Mouse (Mus musculus): ENCODE data around the gene Dhrs13.

The Dhrs13 gene

DNA sequence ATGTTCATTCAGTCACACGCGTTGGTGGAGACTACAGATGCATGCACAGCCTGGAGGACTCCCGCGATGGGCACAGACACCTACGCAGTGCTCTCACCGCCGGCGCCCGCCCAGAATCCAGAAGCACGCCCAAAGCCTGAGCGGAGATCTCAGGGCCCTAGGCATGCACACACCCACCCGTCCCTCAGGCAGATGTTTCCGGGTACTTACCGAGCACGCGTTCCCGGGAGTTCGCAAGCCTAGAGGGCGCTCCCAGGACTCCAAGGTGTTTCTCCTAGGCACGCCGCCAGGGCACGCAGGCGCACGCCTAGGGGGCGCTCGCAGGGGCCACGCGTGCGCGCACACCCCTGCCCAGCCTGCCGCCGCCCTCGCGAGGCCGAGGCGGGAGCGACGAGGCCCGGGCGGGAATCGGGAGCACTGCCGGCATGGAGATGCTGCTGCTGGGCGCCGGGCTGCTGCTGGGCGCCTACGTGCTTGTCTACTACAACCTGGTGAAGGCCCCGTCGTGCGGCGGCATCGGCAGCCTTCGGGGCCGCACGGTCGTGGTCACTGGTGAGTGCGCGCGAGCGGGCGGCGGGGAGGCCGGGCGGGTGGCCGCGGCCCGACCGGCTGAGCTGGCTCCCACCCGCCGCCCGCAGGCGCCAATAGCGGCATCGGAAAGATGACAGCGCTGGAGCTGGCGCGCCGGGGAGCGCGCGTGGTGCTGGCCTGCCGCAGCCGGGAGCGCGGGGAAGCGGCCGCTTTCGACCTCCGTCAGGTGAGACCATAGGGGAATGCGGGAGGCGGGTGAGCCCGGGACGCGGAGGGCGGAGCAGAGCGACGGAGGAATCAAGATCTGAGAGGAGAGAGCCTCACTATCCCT lies at the start of gene Dhrs13:
TSS of gene Dhrs13 (plus strand) at position 334 of the 862 bp plus-strand sequence.
- in situ Hi-C loops (cut with MboI; ENCODE audit: low sequenced_read_pairs) = no loop called here

DNA sequence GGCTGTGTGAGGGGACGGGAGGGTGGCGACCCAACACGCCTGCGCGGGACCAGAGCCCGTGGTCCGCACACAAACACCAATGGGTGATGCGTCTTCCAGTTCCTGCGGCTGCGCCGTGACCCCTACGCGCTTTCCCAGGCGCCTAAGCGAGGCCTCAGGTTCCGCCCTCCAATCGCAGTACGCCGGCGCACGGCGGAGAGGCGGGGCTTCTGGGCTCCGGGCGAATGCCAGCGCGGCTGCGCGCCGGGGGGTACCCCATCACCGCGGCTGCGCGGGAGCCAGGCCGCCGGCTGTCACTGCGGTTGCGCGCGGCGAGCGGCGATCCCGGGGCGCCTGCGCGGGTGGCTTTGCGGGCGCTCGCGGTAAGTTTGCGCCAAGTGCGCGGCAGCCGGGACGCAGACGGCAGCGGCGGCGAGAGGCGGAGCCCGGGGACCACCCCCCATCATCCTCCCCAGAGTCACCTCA lies 49.6 kb upstream of the Dhrs13 start, which contains the start of gene Phf12:
TSS of gene Phf12 (plus strand) at position 314 of the 465 bp plus-strand sequence.
- in situ Hi-C loops (cut with MboI; ENCODE audit: low sequenced_read_pairs) = no loop called here

DNA sequence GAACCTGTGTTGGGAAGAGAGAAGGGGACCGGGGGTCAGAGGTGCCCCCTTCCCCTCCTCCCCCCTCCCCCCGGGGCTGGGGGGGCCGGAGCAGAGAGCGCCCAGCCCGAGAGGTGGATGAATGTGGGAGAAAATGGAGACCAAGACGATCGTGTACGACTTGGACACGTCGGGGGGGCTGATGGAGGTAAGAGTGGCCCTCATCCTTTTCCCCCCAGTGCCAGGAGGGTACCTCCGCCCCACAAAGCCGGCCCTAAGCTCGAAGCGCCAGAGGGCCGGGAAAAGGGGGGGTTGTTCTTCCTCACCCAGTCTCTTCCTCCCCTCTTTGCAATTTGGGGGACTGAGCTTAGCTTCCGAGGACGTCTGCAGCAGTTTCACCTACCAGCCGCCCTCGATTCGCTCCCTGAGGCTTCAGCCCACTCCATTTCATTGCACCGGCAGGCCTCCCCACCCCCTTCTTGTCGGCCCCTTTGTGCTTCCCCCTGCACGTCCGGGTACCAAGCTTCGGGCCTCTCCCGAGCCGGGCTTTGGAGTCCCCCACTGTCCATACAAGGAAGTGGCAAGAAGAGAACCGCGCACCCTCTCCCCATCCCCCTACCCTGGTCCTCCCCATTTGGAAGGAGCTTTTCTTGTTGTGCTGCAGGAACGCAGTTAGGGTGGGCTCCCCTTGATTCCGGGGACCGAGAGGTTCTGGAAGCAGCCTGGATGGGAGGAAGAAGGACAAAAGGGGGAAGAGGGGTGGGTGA lies 48.7 kb upstream of the Dhrs13 start:
- in situ Hi-C loops (cut with MboI; ENCODE audit: low sequenced_read_pairs) = no loop called here

DNA sequence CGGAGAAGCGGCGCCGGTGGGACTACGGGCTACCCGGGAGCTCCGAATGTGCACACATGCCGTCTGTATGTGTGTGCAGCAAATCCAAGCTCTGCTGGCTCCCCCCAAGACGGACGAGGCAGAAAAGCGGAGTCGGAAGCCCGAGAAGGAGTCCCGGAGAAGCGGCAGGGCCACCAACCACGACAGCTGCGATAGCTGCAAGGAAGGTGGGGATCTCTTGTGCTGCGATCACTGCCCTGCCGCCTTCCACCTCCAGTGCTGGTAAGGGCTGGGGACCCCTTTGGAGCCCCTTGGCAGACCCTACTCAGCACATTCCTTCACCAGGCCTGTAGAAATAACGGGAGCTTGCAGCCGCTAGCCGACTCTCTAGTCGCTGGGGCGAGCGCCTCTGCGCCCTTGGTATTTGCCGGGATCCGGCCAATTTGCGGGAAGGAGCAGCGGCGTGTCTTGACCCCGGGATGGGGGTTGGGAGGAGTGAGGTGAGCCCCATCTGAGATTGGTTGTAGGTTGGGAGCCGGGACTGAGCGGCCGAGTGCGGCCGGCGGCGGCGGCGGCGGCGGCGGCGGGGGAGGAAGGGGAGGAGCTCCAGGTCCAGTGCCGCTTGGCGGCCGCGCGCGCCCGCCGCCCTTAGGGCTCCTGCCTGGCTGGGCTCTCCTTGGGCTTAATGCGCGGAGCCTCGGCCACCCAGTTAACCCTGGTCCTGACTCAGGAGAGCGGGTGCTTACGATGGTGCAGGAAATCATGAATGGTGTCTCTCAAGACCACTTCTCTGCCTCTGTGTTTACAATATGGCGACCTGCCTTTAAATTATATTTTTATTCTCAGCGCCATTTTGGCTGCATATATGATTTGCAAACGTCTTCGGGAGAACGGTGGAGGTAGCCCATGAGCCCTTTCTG lies 47.9 kb upstream of the Dhrs13 start:
- in situ Hi-C loops (cut with MboI; ENCODE audit: low sequenced_read_pairs) = no loop called here

DNA sequence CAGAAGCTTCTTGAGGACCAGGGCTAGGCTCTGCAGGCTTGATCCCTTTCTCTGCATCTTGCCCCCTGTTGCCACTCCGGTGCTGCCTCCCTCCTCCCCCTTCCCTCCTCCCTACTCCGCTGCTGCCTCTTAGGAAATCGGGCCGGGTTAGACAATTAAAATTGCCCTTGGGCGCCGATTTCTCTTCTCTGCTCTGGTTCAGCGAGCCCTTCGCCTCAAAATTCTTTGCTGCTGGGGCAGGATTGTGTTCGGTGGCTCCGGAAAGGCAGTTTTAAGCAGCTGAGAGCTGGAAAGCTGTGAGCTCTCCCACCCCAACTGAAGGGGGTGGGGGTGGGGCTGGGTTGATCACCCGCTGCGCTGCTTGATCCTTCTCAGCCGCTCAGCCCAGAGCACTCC lies 47.2 kb upstream of the Dhrs13 start:
- in situ Hi-C loops (cut with MboI; ENCODE audit: low sequenced_read_pairs) = no loop called here

DNA sequence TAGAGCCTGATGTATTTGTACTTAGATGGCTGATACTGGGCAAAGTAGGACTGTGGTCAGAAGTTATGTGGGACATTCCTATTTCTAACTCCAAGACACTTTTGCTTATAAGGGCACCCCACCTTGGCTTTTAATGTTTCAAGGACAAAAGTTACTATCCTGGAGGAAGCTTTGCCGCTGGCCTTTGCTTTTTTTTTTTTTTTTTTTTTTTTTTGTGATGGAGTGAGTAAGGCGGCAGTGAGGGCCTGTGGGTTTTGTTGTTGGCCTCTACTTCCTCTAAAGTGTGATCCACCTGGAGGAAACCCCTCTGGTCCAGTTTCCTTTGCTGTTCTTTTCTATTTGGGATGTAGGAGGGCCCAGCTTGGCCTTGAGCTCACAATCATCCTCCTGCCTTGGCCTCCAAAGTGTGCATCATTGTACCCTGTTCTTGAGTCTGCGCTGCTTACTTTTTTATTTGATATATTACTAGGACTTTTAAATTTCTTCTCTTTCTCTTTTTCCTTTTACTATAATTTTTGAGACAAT lies 46.5 kb upstream of the Dhrs13 start:
- in situ Hi-C loops (cut with MboI; ENCODE audit: low sequenced_read_pairs) = no loop called here

DNA sequence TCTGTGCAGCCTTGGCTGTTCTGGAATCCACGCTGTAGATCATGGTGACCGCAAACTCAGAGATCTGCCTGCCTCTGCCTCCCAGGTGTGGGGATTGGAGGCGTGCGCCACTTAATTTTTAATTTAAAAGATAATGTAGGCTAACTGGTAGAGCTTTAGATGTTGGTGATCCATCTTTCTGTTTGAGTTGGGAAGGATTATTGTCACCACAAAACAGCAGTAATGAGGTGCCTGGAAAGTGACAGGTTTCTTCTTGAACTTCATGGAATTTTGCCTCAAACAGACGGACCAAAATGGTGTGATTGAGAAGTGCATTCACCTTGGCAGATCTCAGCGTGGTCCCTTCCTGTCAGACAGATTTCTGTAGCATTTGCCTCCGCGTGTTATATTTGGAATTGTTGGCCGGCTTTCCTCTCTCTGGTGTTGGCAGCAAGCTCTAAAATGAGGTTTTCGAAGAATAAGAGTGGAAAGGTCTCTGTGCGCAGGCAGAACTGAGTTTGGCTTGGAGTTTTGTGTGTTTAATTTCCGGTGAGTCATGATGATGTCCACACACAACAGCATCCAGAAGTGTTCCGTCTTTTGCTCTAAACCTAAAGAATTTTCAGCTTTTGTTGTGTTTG lies 42.9 kb upstream of the Dhrs13 start:
- in situ Hi-C loops (cut with MboI; ENCODE audit: low sequenced_read_pairs) = no loop called here

DNA sequence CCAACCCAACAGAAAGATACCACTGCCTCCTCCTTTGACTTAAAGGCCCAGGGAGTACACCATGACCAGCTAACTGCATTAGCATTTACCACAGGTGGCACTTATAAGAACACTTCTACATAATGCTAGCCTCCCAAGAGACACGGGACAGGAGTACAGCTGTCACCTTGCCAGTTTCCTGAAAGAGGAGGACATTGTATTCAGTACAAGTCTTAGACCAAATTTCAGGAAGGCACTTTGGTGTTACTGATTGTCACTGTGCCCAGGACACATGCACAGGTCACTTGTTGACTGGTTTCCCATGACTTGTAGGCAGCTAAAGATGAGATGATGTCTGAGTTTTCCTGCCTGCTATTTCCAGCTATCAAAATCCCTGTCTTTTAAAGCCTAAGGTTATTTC lies 36.5 kb upstream of the Dhrs13 start:
- in situ Hi-C loops (cut with MboI; ENCODE audit: low sequenced_read_pairs) = no loop called here

DNA sequence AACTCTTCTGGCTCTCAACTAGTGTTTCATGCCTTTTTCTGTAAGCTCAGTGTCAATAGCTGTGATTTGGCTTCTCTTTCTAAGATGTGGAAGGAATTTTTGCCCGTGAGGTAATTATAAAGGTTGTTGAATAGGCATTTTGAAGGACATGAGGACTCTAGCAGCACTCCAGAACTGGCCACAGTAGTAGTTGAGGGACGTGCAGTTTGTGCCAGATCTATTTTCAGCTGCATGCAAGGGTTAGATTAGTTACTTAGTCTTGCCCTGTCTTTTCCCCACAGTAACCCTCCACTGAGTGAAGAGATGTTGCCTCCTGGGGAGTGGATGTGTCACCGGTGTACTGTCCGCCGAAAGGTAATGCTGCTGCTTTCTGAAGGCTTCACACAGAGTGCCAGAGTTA lies 25.6 kb upstream of the Dhrs13 start:
- in situ Hi-C loops (cut with MboI; ENCODE audit: low sequenced_read_pairs) = no loop called here

DNA sequence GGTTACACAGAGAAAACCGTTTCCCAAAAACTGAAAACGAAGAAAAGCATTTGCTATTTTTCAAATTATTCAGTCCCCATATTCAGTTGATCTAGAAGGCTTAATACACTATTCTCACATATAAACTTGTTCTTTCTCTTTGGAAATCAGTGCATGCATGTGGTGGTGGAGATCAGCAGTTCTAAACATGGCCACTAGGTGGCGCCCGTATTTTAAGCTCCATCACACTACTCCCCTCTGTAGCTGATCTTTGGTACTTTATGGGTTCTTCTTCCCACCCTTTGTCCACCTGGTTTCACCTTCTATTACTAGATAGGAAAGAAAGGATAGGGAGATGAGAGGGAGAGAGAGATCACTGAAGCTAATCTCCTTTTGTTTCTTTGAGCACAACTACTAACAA lies 12.4 kb upstream of the Dhrs13 start:
- in situ Hi-C loops (cut with MboI; ENCODE audit: low sequenced_read_pairs) = no loop called here

DNA sequence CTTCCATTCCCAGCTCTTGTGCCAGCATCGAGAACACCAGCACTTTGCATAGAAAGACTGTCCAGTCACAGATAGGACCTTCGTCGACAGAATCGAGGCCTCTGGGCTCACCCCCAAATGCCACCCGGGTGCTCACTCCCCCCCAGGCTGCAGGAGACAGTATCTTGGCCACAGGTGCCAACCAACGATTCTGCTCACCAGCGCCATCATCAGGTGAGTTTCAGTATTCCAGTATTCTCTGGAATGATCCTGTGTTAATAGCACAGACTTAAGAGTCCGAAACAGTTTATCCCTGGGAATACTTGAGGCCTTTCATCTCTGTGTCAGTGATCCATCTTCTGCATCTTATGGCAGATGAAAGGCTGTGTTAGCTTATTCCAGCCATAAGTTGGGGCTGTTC lies 8.5 kb upstream of the Dhrs13 start:
- in situ Hi-C loops (cut with MboI; ENCODE audit: low sequenced_read_pairs) = no loop called here

DNA sequence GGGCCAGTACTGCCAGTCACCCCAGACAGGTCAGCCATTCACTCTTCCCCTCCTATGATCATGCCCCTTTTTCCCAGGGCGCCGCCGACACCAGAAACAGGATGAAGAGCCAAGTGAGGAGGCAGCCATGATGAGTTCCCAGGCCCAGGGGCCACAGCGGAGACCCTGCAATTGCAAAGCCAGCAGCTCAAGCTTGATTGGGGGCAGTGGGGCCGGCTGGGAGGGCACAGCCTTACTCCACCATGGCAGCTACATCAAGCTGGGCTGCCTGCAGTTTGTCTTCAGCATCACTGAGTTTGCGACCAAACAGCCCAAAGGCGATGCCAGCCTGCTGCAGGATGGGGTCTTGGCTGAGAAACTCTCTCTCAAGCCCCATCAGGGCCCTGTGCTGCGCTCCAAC lies 2.8 kb upstream of the Dhrs13 start:
- in situ Hi-C loops (cut with MboI; ENCODE audit: low sequenced_read_pairs) = no loop called here

DNA sequence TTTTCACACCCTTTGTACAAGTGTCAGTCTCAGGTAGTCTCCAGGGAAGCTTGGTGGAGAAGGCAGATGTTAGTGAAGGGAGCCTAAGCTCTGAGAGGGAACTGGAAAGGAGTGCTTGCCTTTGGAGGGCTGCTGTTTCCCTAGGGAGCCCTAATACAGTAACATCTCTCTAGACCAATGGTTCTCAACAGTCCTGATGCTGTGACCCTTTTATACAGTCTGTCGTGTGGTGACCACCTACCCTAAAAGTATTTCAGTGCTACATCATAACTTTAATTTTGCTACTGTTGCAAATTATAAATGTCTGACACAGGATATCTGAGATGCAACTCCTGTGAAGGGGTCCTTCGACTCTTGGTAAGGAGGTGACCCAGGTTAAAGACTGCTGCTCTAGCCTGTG lies 1.5 kb upstream of the Dhrs13 start:
- in situ Hi-C loops (cut with MboI; ENCODE audit: low sequenced_read_pairs) = no loop called here

DNA sequence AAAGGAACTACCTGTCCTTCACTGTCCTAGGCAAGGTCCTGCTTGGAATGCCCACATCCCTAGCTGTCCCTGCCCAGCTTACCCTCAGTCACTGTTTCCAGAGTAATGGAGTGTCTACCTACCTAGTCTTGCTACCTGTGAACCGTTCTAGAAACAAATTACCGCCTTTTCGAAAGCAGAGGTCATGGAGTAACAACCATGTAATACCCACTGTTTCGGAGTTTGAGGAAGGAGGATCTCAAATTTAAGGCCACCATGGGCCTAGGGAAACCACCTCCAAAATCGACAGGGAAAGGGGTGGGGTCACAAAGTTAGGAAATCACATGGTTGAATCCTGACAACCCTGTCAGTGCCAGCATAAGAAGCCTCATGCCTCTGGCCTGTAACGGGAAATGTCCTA lies 691 bp upstream of the Dhrs13 start:
- in situ Hi-C loops (cut with MboI; ENCODE audit: low sequenced_read_pairs) = no loop called here

DNA sequence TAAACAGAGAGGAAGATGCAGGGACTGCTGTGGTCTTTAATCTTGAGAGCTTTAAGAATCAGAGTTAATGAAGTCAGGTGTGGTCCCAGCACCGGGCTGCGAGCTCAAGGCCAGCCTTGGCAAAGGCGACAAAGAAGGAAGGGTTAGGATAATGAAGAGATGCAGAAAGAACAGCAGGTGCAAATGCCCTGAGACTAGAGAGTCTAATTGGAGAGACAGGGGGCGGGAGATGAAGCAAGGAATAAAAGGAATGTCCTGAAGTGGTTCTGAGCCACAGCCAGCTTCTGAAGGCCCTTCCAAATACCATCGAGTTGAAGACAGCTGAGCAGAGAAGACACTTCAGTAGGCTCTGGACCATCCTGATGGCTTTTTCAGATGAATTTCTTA lies 722 bp downstream of the Dhrs13 start:
- in situ Hi-C loops (cut with MboI; ENCODE audit: low sequenced_read_pairs) = no loop called here

DNA sequence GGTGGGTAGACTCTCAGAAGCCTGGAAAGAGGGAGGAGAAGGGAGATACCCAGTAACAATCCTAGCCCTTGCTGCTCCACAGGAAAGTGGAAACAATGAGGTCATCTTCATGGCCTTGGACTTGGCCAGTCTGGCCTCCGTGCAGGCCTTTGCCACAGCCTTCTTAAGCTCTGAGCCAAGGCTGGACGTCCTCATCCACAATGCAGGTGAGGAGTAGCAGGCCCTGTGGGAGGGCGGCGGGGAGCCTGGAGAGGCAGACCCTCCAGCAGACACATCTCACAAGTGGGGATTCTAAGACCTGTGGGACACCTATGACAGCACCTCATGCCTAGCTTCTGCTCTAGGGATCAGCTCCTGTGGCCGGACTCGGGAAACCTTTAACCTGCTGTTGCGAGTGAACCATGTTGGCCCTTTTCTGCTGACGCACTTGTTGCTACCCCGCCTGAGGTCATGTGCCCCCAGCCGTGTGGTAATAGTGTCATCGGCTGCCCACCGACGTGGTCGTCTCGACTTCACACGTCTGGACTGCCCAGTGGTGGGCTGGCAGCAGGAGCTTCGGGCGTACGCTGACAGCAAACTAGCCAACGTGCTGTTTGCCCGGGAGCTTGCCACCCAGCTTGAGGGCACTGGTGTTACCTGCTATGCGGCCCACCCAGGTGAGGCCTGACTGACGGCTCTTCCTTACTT lies 2.0 kb downstream of the Dhrs13 start:
- in situ Hi-C loops (cut with MboI; ENCODE audit: low sequenced_read_pairs) = no loop called here

DNA sequence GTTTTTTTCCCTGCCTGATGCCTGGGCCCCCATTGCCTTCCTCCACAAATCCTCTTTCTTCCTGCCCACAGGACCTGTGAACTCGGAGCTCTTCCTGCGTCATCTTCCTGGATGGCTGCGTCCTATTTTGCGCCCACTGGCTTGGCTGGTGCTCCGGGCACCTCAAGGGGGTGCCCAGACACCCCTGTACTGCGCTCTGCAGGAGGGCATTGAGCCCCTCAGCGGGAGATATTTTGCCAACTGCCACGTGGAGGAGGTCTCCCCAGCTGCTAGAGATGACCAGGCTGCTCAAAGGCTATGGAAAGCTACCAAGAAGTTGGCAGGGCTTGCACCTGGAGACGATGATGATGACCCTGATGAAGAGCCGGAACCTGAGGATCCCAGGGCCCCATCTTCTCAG lies 4.7 kb downstream of the Dhrs13 start:
- in situ Hi-C loops (cut with MboI; ENCODE audit: low sequenced_read_pairs) = no loop called here

DNA sequence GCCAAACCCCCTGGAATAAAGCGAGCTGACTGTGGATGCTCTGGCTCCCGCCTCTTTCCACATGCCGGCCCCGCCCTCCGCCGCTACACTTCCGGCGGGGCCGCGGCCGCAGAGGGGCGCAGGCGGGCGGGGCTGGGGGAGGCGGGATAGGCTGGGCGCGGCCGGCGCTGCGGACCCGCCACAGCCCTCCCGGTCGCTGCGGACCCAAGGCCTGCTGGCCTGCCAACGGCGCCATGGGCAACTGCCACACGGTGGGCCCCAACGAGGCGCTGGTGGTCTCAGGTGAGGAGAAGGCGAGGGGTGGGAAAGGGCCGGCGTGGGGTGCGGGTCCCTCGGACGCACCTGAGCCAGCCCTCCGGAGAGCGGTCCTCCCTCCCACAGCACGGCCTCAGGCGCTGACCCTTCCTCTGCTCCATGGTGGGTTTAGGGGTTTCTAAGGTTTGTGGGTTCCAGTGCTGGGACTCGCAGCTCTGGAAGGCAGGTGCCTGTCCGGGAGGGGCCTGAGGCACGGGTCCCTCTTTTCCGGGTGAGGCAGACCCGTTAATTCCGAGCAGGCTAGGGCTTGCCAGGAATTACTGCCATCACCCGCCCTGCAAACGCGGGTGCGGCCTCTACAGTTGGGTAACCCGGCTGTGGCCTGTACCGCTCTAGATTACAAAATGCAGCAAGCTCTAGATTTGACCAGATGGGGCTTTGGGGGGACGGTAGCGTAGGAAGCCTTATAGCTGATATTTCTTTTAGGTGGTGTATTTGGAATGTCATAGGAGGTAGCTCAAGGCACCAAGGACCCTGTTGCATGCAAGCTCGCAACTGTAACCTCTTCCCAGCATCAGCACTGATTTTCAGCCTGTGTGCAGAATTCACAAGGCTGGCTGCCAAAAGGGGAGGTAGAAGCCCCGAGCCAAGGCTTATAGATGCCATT lies 6.0 kb downstream of the Dhrs13 start, which contains the start of gene Flot2:
TSS of gene Flot2 (plus strand) at position 101 of the 922 bp plus-strand sequence.
- in situ Hi-C loops (cut with MboI; ENCODE audit: low sequenced_read_pairs) = no loop called here

DNA sequence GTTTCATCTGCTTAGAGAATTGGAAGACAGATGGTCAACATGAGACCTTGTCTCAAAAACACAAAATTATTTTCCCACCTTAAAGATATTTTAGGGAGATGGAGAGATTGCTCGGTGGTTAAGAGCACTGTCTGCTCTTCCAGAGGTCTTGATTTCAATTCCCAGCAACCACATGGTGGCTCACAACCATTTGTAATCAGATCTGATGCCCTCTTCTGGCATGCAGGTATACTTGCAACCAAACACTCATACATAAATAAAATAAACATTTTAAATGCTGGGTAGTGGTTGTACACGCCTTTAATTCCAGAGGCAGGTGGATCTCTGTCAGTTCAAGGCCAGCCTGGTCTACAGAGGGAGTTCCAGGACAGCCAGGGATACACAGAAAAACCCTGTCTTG lies 8.8 kb downstream of the Dhrs13 start:
- in situ Hi-C loops (cut with MboI; ENCODE audit: low sequenced_read_pairs) = no loop called here
